In genomic region chr6:94677448-94677847, GRCm38 (mm10) we compare ENCODE assay signal across 13 mouse cellular contexts. TPM values are rescaled to one million over a fixed set of nuclear protein-coding genes. Genes with fewer than 3 reads are reported as not detected.
DNase-seq lines count a peak whose midpoint lies in the region; ATAC-seq and TF ChIP-seq lines count a peak whose summit lies in the region.
"Had no signal": no experiment of that assay in that cellular context is flagged by ENCODE, and none has a peak within 500 bp of the region (broad histone marks: within the 10 kb centered on the region; RNA-seq: fewer than 3 reads in every experiment).

No protein-coding gene starts in this region.

- TF ChIP-seq CTCF in forebrain, postnatal 0 days (IDR thresholded peaks at IDR 0.05; ENCODE audit: low read depth), result no peak
- TF ChIP-seq CTCF in stomach, postnatal 0 days (IDR thresholded peaks at IDR 0.05; ENCODE audit: low read depth), result no peak

- no peak overlapping the region for H3K4me3 ChIP-seq in forebrain, embryonic 12.5 days (replicated peaks)
- no peak overlapping the region for H3K4me3 ChIP-seq in forebrain, postnatal 0 days (ENCODE audit: low read depth, low read length)
- H3K4me3 ChIP-seq in hindbrain, embryonic 16.5 days (ENCODE audit: low read length), result no peak overlapping the region
- no peak overlapping the region for H3K4me3 ChIP-seq in hindbrain, embryonic 14.5 days (replicated peaks; ENCODE audit: low read length)
- no peak overlapping the region for H3K4me3 ChIP-seq in neural tube, embryonic 13.5 days
- no peak overlapping the region for H3K4me3 ChIP-seq in stomach, postnatal 0 days (ENCODE audit: low read depth, low read length)
- H3K4me3 ChIP-seq: embryonic facial prominence, embryonic 12.5 days; hindbrain, embryonic 10.5 days had no signal

- H3K9ac ChIP-seq in forebrain, embryonic 12.5 days, result no peak overlapping the region
- H3K9ac ChIP-seq in forebrain, postnatal 0 days, result no peak overlapping the region
- H3K9ac ChIP-seq in hindbrain, embryonic 16.5 days (ENCODE audit: low read depth, low read length), result no peak overlapping the region
- no peak overlapping the region for H3K9ac ChIP-seq in hindbrain, embryonic 14.5 days
- 0 out of 2 replicates have a peak overlapping the region, but pooled peaks have one; percentile 17 for H3K9ac ChIP-seq in neural tube, embryonic 13.5 days
- H3K9ac ChIP-seq in stomach, postnatal 0 days (ENCODE audit: low read length), result no peak overlapping the region
- H3K9ac ChIP-seq: embryonic facial prominence, embryonic 12.5 days; liver, embryonic 14.5 days had no signal

- peak overlapping the region; percentile 68 for H3K27ac ChIP-seq in forebrain, embryonic 12.5 days
- no peak overlapping the region for H3K27ac ChIP-seq in forebrain, postnatal 0 days (ENCODE audit: low read depth, low read length)
- H3K27ac ChIP-seq in hindbrain, embryonic 16.5 days (ENCODE audit: low read depth, low read length), result no peak overlapping the region
- H3K27ac ChIP-seq in hindbrain, embryonic 14.5 days, result no peak overlapping the region
- H3K27ac ChIP-seq in neural tube, embryonic 13.5 days (replicated peaks), result 0 out of 2 replicates have a peak overlapping the region, but pooled peaks have one; percentile 9
- peak overlapping the region; percentile 71 for H3K27ac ChIP-seq in stomach, postnatal 0 days (replicated peaks)
- H3K27ac ChIP-seq: embryonic facial prominence, embryonic 12.5 days; hindbrain, embryonic 10.5 days; liver, embryonic 14.5 days had no signal

- ATAC-seq in forebrain, embryonic 12.5 days (ENCODE audit: low FRiP score), result no peak
- ATAC-seq in forebrain, postnatal 0 days, result no peak
- ATAC-seq in hindbrain, embryonic 16.5 days, result no peak
- ATAC-seq in hindbrain, embryonic 14.5 days (ENCODE audit: low FRiP score), result no peak
- ATAC-seq in neural tube, embryonic 13.5 days (ENCODE audit: low read depth), result no peak
- ATAC-seq in stomach, postnatal 0 days (ENCODE audit: low FRiP score, low TSS enrichment), result no peak

- no peaks in the 10 kb centered on the region for H3K27me3 ChIP-seq in forebrain, embryonic 12.5 days
- no peaks in the 10 kb centered on the region for H3K27me3 ChIP-seq in forebrain, postnatal 0 days (ENCODE audit: insufficient read depth, low read length)
- H3K27me3 ChIP-seq in hindbrain, embryonic 16.5 days (replicated peaks; ENCODE audit: control insufficient read depth, insufficient read depth, low read length), result no peaks in the 10 kb centered on the region
- H3K27me3 ChIP-seq in hindbrain, embryonic 14.5 days (ENCODE audit: control insufficient read depth, insufficient read depth, low read length), result no peaks in the 10 kb centered on the region
- peaks cover 3% of the 10 kb centered on the region; the same call in 1 of the 2 replicates for H3K27me3 ChIP-seq in neural tube, embryonic 13.5 days
- H3K27me3 ChIP-seq in stomach, postnatal 0 days (ENCODE audit: control insufficient read depth, insufficient read depth, low read length), result no peaks in the 10 kb centered on the region
- H3K27me3 ChIP-seq: embryonic facial prominence, embryonic 12.5 days had no signal

- TF ChIP-seq EP300 in stomach, postnatal 0 days (optimal IDR thresholded peaks at IDR 0.05), result no peak

- no peak for DNase-seq in forebrain, postnatal 0 days
- no peak for DNase-seq in hindbrain, embryonic 14.5 days (ENCODE audit: low spot score)
- no peak for DNase-seq in neural tube, embryonic 10.5 days (ENCODE audit: extremely low spot score, low spot score)
- no peak for DNase-seq in stomach, postnatal 0 days (ENCODE audit: low spot score)
- no peak for DNase-seq in left cerebral cortex, postnatal 36 days (ENCODE audit: low spot score in 2 of 2)
- DNase-seq: cerebellum, postnatal 10 days; kidney, postnatal 36 days had no signal

- intact Hi-C loops in left cerebral cortex, postnatal 36 days (cut with DNase I), result no loop called here

- H3K36me3 ChIP-seq in forebrain, embryonic 12.5 days (replicated peaks), result no peaks in the 10 kb centered on the region
- H3K36me3 ChIP-seq in forebrain, postnatal 0 days (ENCODE audit: insufficient read depth), result no peaks in the 10 kb centered on the region
- no peaks in the 10 kb centered on the region for H3K36me3 ChIP-seq in hindbrain, embryonic 16.5 days (ENCODE audit: control insufficient read depth, insufficient read depth, low read length)
- H3K36me3 ChIP-seq in hindbrain, embryonic 14.5 days (replicated peaks; ENCODE audit: control insufficient read depth, insufficient read depth), result no peaks in the 10 kb centered on the region
- no peaks in the 10 kb centered on the region for H3K36me3 ChIP-seq in neural tube, embryonic 13.5 days
- no peaks in the 10 kb centered on the region for H3K36me3 ChIP-seq in stomach, postnatal 0 days (ENCODE audit: control insufficient read depth, insufficient read depth, low read length)
- H3K36me3 ChIP-seq: embryonic facial prominence, embryonic 12.5 days; hindbrain, embryonic 10.5 days had no signal

- peaks cover 88% of the 10 kb centered on the region for H3K4me1 ChIP-seq in forebrain, embryonic 12.5 days
- H3K4me1 ChIP-seq in forebrain, postnatal 0 days (ENCODE audit: insufficient read depth), result peaks cover 4% of the 10 kb centered on the region; the same call in 1 of the 2 replicates
- H3K4me1 ChIP-seq in hindbrain, embryonic 16.5 days (ENCODE audit: control insufficient read depth, insufficient read depth, low read depth, low read length), result peaks cover 29% of the 10 kb centered on the region
- peaks cover 42% of the 10 kb centered on the region for H3K4me1 ChIP-seq in hindbrain, embryonic 14.5 days (replicated peaks; ENCODE audit: control insufficient read depth, insufficient read depth, low read length)
- H3K4me1 ChIP-seq in neural tube, embryonic 13.5 days (replicated peaks), result peaks cover 77% of the 10 kb centered on the region
- H3K4me1 ChIP-seq in stomach, postnatal 0 days (replicated peaks; ENCODE audit: control insufficient read depth, insufficient read depth), result peaks cover 28% of the 10 kb centered on the region

- H3K4me2 ChIP-seq in forebrain, embryonic 12.5 days, result no peak overlapping the region
- no peak overlapping the region for H3K4me2 ChIP-seq in forebrain, postnatal 0 days (ENCODE audit: low read depth)
- peak overlapping the region; percentile 20 for H3K4me2 ChIP-seq in hindbrain, embryonic 16.5 days (ENCODE audit: low read length)
- no peak overlapping the region; the same call in 1 of the 2 replicates for H3K4me2 ChIP-seq in hindbrain, embryonic 14.5 days (replicated peaks)
- H3K4me2 ChIP-seq in neural tube, embryonic 13.5 days, result no peak overlapping the region
- peak overlapping the region; percentile 31 for H3K4me2 ChIP-seq in stomach, postnatal 0 days (replicated peaks; ENCODE audit: low read depth)
- H3K4me2 ChIP-seq: embryonic facial prominence, embryonic 12.5 days had no signal

- WGBS in forebrain, embryonic 12.5 days, result 43% methylated on average over 3 of the region's 3 CpGs
- 27% methylated on average over 3 of the region's 3 CpGs for WGBS in forebrain, postnatal 0 days
- WGBS in hindbrain, embryonic 16.5 days, result 37% methylated on average over 3 of the region's 3 CpGs
- WGBS in hindbrain, embryonic 14.5 days, result 43% methylated on average over 3 of the region's 3 CpGs
- 44% methylated on average over 3 of the region's 3 CpGs for WGBS in neural tube, embryonic 13.5 days
- 12% methylated on average over 3 of the region's 3 CpGs for WGBS in stomach, postnatal 0 days

- no peaks in the 10 kb centered on the region for H3K9me3 ChIP-seq in forebrain, embryonic 12.5 days
- no peaks in the 10 kb centered on the region for H3K9me3 ChIP-seq in forebrain, postnatal 0 days (ENCODE audit: low read length)
- H3K9me3 ChIP-seq in hindbrain, embryonic 16.5 days (ENCODE audit: control insufficient read depth, low read length), result no peaks in the 10 kb centered on the region
- no peaks in the 10 kb centered on the region for H3K9me3 ChIP-seq in hindbrain, embryonic 14.5 days (ENCODE audit: control insufficient read depth, low read length)
- H3K9me3 ChIP-seq in neural tube, embryonic 13.5 days, result no peaks in the 10 kb centered on the region
- H3K9me3 ChIP-seq in stomach, postnatal 0 days (ENCODE audit: control insufficient read depth, low read length), result no peaks in the 10 kb centered on the region
- H3K9me3 ChIP-seq: embryonic facial prominence, embryonic 12.5 days; hindbrain, embryonic 10.5 days had no signal

RNA-seq across cellular contexts. Expression of gene Lrig1, which starts 22.5 kb away (rescaled TPM):
- polyA plus RNA-seq in forebrain, embryonic 12.5 days (2016; fragmentation: Nextera tagmentation; extraction: Ambion mirVana), result 16.6 and 17.7 TPM in 2 replicates
- 36.9 and 53.3 TPM in 2 replicates for total RNA-seq in forebrain, postnatal 0 days (2014; rRNA removed)
- polyA plus RNA-seq in forebrain, postnatal 0 days (2015; fragmentation: Nextera tagmentation; extraction: Ambion mirVana), result 9.0 and 10.7 TPM in 2 replicates
- polyA plus RNA-seq in hindbrain, embryonic 16.5 days (2015; fragmentation: Nextera tagmentation; extraction: Ambion mirVana), result 18.7 and 22.7 TPM in 2 replicates
- polyA plus RNA-seq in hindbrain, embryonic 14.5 days (2014; fragmentation: Nextera tagmentation; extraction: Ambion mirVana), result 22.3 and 30.2 TPM in 2 replicates
- 10.5 and 12.9 TPM in 2 replicates for polyA plus RNA-seq in neural tube, embryonic 13.5 days (2015; fragmentation: Nextera tagmentation; extraction: Ambion mirVana)
- polyA plus RNA-seq in stomach, postnatal 0 days (2015; fragmentation: Nextera tagmentation; extraction: Ambion mirVana), result 15.2 and 19.6 TPM in 2 replicates
- 10 to 100 TPM; 27.2 to 27.7 TPM for total RNA-seq in left cerebral cortex, postnatal 36 days (2021)

Comparison
In these comparisons a context has a peak if more than half of its experiments do, and no peak if none do; other contexts are left out.
1. H3K27ac ChIP-seq: peak in forebrain, embryonic 12.5 days (single experiment), neural tube, embryonic 13.5 days (single experiment) and stomach, postnatal 0 days (single experiment); none in forebrain, postnatal 0 days (single experiment), hindbrain, embryonic 16.5 days (single experiment) and hindbrain, embryonic 14.5 days (single experiment).
2. H3K4me2 ChIP-seq: peak in hindbrain, embryonic 16.5 days (single experiment) and stomach, postnatal 0 days (single experiment); none in forebrain, embryonic 12.5 days (single experiment), forebrain, postnatal 0 days (single experiment), hindbrain, embryonic 14.5 days (single experiment) and neural tube, embryonic 13.5 days (single experiment).